Mouse (Mus musculus) liver, embryonic 13.5 days (tissue): ENCODE results near the gene Iffo2. TPM values are rescaled to one million over a fixed set of nuclear protein-coding genes. Genes with fewer than 3 reads are reported as not detected.

Experiments
- ATAC-seq: fragments of 200-750 bp; cut with Nextera tagmentation; 2 replicates; pipeline ENCODE4 v1.8.0; 2017; ENCODE audit warnings: low read depth, mild to moderate bottlenecking, moderate number of reproducible peaks, moderate library complexity
- DNase-seq: peaks from one replicate; pipeline ENCODE4 v3.0.0; 2022
- H3K27ac ChIP-seq: fragments of 300-500 bp; sonication (generic); 2 replicates; pipeline ENCODE4 v1.5.1; 2015; ENCODE audit warnings: moderate library complexity, mild to moderate bottlenecking, inconsistent platforms
- H3K27me3 ChIP-seq: fragments of 300-500 bp; sonication (generic); 2 replicates; pipeline ENCODE4 v1.6.1; 2015; ENCODE audit warnings: mild to moderate bottlenecking, inconsistent platforms
- H3K36me3 ChIP-seq: fragments of 300-500 bp; sonication (generic); 2 replicates; pipeline ENCODE4 v1.6.1; 2015; ENCODE audit warnings: mild to moderate bottlenecking, inconsistent platforms
- H3K4me1 ChIP-seq: fragments of 300-500 bp; sonication (generic); replicated peaks from 2 replicates; pipeline ENCODE4 v1.6.1; 2015; ENCODE audit warnings: inconsistent platforms
- H3K4me2 ChIP-seq: fragments of 300-500 bp; sonication (generic); 2 replicates; pipeline ENCODE4 v1.6.1; 2015; ENCODE audit warnings: inconsistent platforms, mild to moderate bottlenecking, moderate library complexity
- H3K4me3 ChIP-seq: fragments of 300-500 bp; sonication (generic); replicated peaks from 2 replicates; pipeline ENCODE4 v1.5.1; 2015; ENCODE audit warnings: mild to moderate bottlenecking, inconsistent platforms
- H3K9ac ChIP-seq: fragments of 300-500 bp; sonication (generic); 2 replicates; pipeline ENCODE4 v1.6.1; 2015; ENCODE audit warnings: mild to moderate bottlenecking, inconsistent platforms
- H3K9me3 ChIP-seq: fragments of 300-500 bp; sonication (generic); replicated peaks from 2 replicates; pipeline ENCODE4 v1.6.1; 2016; ENCODE audit warnings: inconsistent platforms
- WGBS: fragments of 180-500 bp; shearing (Covaris S2); methylation state at CpG from one replicate; pipeline ENCODE4 v1.1.7; 2015; ENCODE audit not compliant: insufficient replicate concordance; 5-methylcytosine and 5-hydroxymethylcytosine counted together
- polyA plus RNA-seq: library from polyadenylated mRNA; unstranded; fragments of >200 nt; fragmentation: Nextera tagmentation; extraction: Ambion mirVana; gene quantifications from 2 replicates; pipeline ENCODE4 v1.2.1, GENCODE M21; 2015

Iffo2 gene
- polyA plus RNA-seq, 1 experiment from 2014 or later = 1.0 TPM

GRCm38 (mm10) chr4:139630171-139630570, 99.8 kb downstream of the Iffo2 start:
- no peaks in the 10 kb centered on the region for H3K27me3 ChIP-seq
- no peak for ATAC-seq
- 56% methylated on average over 10 of the region's 10 CpGs for WGBS

GRCm38 (mm10) chr4:139631141-139631540, 100.8 kb downstream of the Iffo2 start:
- ATAC-seq (no peak), DNase-seq (no peak)
- no peak overlapping the region for H3K4me2 ChIP-seq
- WGBS = 62% methylated on average over 5 of the region's 5 CpGs
- no peak overlapping the region for H3K9ac ChIP-seq
- H3K27ac ChIP-seq = no peak overlapping the region
- peaks cover 39% of the 10 kb centered on the region for H3K4me1 ChIP-seq
- peaks cover 9% of the 10 kb centered on the region; the same call in 1 of the 2 replicates for H3K36me3 ChIP-seq
- H3K4me3 ChIP-seq = no peak overlapping the region
- H3K9me3 ChIP-seq = no peaks in the 10 kb centered on the region
- no peaks in the 10 kb centered on the region for H3K27me3 ChIP-seq

More at GRCm38 (mm10) chr4:139630171-139630570, 99.8 kb downstream of the Iffo2 start:
- Histone ChIP-seq H3K9ac (no peak overlapping the region), H3K4me1 (peaks cover 47% of the 10 kb centered on the region), H3K4me2 (no peak overlapping the region), H3K9me3 (no peaks in the 10 kb centered on the region), H3K4me3 (no peak overlapping the region), H3K36me3 (peaks cover 4% of the 10 kb centered on the region; the same call in 1 of the 2 replicates), H3K27ac (no peak overlapping the region)
- no peak for DNase-seq

GRCm38 (mm10) chr4:139631569-139632253, 101.4 kb downstream of the Iffo2 start:
- Histone ChIP-seq H3K9ac (no peak overlapping the region), H3K9me3 (no peaks in the 10 kb centered on the region), H3K36me3 (peaks cover 12% of the 10 kb centered on the region), H3K4me3 (no peak overlapping the region), H3K27me3 (no peaks in the 10 kb centered on the region), H3K4me2 (no peak overlapping the region), H3K4me1 (peaks cover 39% of the 10 kb centered on the region), H3K27ac (no peak overlapping the region)
- 73% methylated on average over 7 of the region's 7 CpGs for WGBS
- no peak for DNase-seq
- no peak for ATAC-seq

GRCm38 (mm10) chr4:139632254-139632580, 101.9 kb downstream of the Iffo2 start:
- H3K9ac ChIP-seq = no peak overlapping the region
- peaks cover 16% of the 10 kb centered on the region for H3K36me3 ChIP-seq
- no peak for DNase-seq
- H3K27ac ChIP-seq = no peak overlapping the region
- H3K4me2 ChIP-seq = no peak overlapping the region
- whole genome bisulfite sequencing = 64% methylated on average over 10 of the region's 10 CpGs
- H3K4me3 ChIP-seq = no peak overlapping the region
- H3K4me1 ChIP-seq = peaks cover 39% of the 10 kb centered on the region
- H3K27me3 ChIP-seq = no peaks in the 10 kb centered on the region
- H3K9me3 ChIP-seq = no peaks in the 10 kb centered on the region
- no peak for ATAC-seq

- Histone ChIP-seq H3K4me1 (peaks cover 45% of the 10 kb centered on the region), H3K9ac (no peak overlapping the region), H3K27me3 (peaks cover 5% of the 10 kb centered on the region), H3K4me2 (no peak overlapping the region), H3K4me3 (no peak overlapping the region), H3K27ac (no peak overlapping the region), H3K36me3 (peaks cover 27% of the 10 kb centered on the region), H3K9me3 (no peaks in the 10 kb centered on the region)
- ATAC-seq = no peak
- peak; percentile 48 for DNase-seq
- 24% methylated on average over 7 of the region's 7 CpGs for WGBS
Measured at GRCm38 (mm10) chr4:139636373-139636772, 106.0 kb downstream of the Iffo2 start.

- no peak for ATAC-seq
- no peak for DNase-seq
- H3K27me3 ChIP-seq = peaks cover 20% of the 10 kb centered on the region
Measured at GRCm38 (mm10) chr4:139637847-139638246, 107.5 kb downstream of the Iffo2 start.

GRCm38 (mm10) chr4:139638356-139638755, 108.0 kb downstream of the Iffo2 start:
- Histone ChIP-seq H3K4me1 (peaks cover 48% of the 10 kb centered on the region), H3K9me3 (no peaks in the 10 kb centered on the region), H3K27me3 (peaks cover 22% of the 10 kb centered on the region), H3K27ac (no peak overlapping the region), H3K4me3 (no peak overlapping the region), H3K36me3 (peaks cover 31% of the 10 kb centered on the region), H3K4me2 (no peak overlapping the region), H3K9ac (no peak overlapping the region)
- DNase-seq (no peak), ATAC-seq (no peak)
- 81% methylated on average over 16 of the region's 16 CpGs for WGBS

More at GRCm38 (mm10) chr4:139637847-139638246, 107.5 kb downstream of the Iffo2 start:
- Histone ChIP-seq H3K9ac (no peak overlapping the region), H3K27ac (no peak overlapping the region), H3K4me1 (peaks cover 52% of the 10 kb centered on the region), H3K4me3 (no peak overlapping the region), H3K9me3 (no peaks in the 10 kb centered on the region), H3K36me3 (peaks cover 27% of the 10 kb centered on the region), H3K4me2 (no peak overlapping the region)
- WGBS = 79% methylated on average over 9 of the region's 9 CpGs

GRCm38 (mm10) chr4:139639801-139640200, 109.5 kb downstream of the Iffo2 start:
- ATAC-seq (no peak), DNase-seq (no peak)
- 52% methylated on average over 12 of the region's 12 CpGs for WGBS
- Histone ChIP-seq H3K27ac (no peak overlapping the region), H3K4me3 (no peak overlapping the region), H3K4me2 (no peak overlapping the region), H3K27me3 (peaks cover 22% of the 10 kb centered on the region), H3K4me1 (peaks cover 38% of the 10 kb centered on the region), H3K9ac (no peak overlapping the region), H3K36me3 (peaks cover 41% of the 10 kb centered on the region), H3K9me3 (no peaks in the 10 kb centered on the region)

- no peak overlapping the region for H3K4me3 ChIP-seq
- H3K9me3 ChIP-seq = no peaks in the 10 kb centered on the region
- peaks cover 22% of the 10 kb centered on the region for H3K27me3 ChIP-seq
- peaks cover 38% of the 10 kb centered on the region for H3K4me1 ChIP-seq
- no peak for ATAC-seq
- no peak for DNase-seq
- no peak overlapping the region for H3K4me2 ChIP-seq
- H3K9ac ChIP-seq = no peak overlapping the region
- H3K27ac ChIP-seq = no peak overlapping the region
- H3K36me3 ChIP-seq = peaks cover 47% of the 10 kb centered on the region
- 45% methylated on average over 12 of the region's 12 CpGs for WGBS
Measured at GRCm38 (mm10) chr4:139640333-139640732, 110.0 kb downstream of the Iffo2 start.

- H3K36me3 ChIP-seq = peaks cover 48% of the 10 kb centered on the region
- no peak for ATAC-seq
- peaks cover 38% of the 10 kb centered on the region for H3K4me1 ChIP-seq
- WGBS = 22% methylated on average over 4 of the region's 6 CpGs
- no peak for DNase-seq
- no peak overlapping the region for H3K9ac ChIP-seq
- H3K9me3 ChIP-seq = no peaks in the 10 kb centered on the region
- peaks cover 22% of the 10 kb centered on the region for H3K27me3 ChIP-seq
- H3K4me3 ChIP-seq = no peak overlapping the region
- no peak overlapping the region for H3K27ac ChIP-seq
- H3K4me2 ChIP-seq = no peak overlapping the region
Measured at GRCm38 (mm10) chr4:139640775-139641174, 110.4 kb downstream of the Iffo2 start.

- peaks cover 22% of the 10 kb centered on the region for H3K27me3 ChIP-seq
- H3K36me3 ChIP-seq = peaks cover 50% of the 10 kb centered on the region
- ATAC-seq (0 out of 2 replicates have a peak, but pooled peaks have one; percentile 10), DNase-seq (no peak)
- H3K4me3 ChIP-seq = no peak overlapping the region
- no peaks in the 10 kb centered on the region for H3K9me3 ChIP-seq
- WGBS = 14% methylated on average over 30 of the region's 30 CpGs
- no peak overlapping the region for H3K9ac ChIP-seq
- H3K4me2 ChIP-seq = peak overlapping the region; percentile 32
- no peak overlapping the region for H3K27ac ChIP-seq
- H3K4me1 ChIP-seq = peaks cover 38% of the 10 kb centered on the region
Measured at GRCm38 (mm10) chr4:139641829-139642425, 111.6 kb downstream of the Iffo2 start.

- Histone ChIP-seq H3K4me3 (no peak overlapping the region), H3K4me2 (no peak overlapping the region), H3K9me3 (no peaks in the 10 kb centered on the region), H3K36me3 (peaks cover 41% of the 10 kb centered on the region), H3K9ac (no peak overlapping the region), H3K27ac (no peak overlapping the region), H3K27me3 (peaks cover 22% of the 10 kb centered on the region), H3K4me1 (peaks cover 32% of the 10 kb centered on the region)
- ATAC-seq (no peak), DNase-seq (peak; percentile 53)
- WGBS = 15% methylated on average over 9 of the region's 9 CpGs
Measured at GRCm38 (mm10) chr4:139643972-139644371, 113.6 kb downstream of the Iffo2 start.
